Mouse (Mus musculus): Measurements from ENCODE around the gene Hyal2. TPM values are rescaled to one million over a fixed set of nuclear protein-coding genes. Genes with fewer than 3 reads are reported as not detected.
A peak's percentile ranks its signal among the peaks of the same experiment; 100 is the strongest.

The Hyal2 gene
- 4.1 and 5.4 TPM in 2 replicates for polyA plus RNA-seq (2012)

- H3K4me3 ChIP-seq (replicated peaks) = peak within 1 kb of the TSS; percentile 93
- H3K9me3 ChIP-seq (ENCODE audit: control insufficient read depth, low read length) = no peaks in the 10 kb centered on the region
- peaks cover 60% of the 10 kb centered on the region for H3K36me3 ChIP-seq (ENCODE audit: control insufficient read depth)
- peaks cover 95% of the 10 kb centered on the region for H3K4me1 ChIP-seq (ENCODE audit: control insufficient read depth)
- TF ChIP-seq TAL1 (IDR thresholded peaks at IDR 0.05; ENCODE audit: low read length) = no peak
- TF ChIP-seq GATA1 (IDR thresholded peaks at IDR 0.05; ENCODE audit: low read length) = no peak
- no peaks in the 10 kb centered on the region for H3K27me3 ChIP-seq (ENCODE audit: control insufficient read depth)
These were observed at the start of gene Hyal2 for GRCm38 (mm10) chr9:107567702-107568319. Hyal2 (plus strand) TSS chr9:107567945.

DNA sequence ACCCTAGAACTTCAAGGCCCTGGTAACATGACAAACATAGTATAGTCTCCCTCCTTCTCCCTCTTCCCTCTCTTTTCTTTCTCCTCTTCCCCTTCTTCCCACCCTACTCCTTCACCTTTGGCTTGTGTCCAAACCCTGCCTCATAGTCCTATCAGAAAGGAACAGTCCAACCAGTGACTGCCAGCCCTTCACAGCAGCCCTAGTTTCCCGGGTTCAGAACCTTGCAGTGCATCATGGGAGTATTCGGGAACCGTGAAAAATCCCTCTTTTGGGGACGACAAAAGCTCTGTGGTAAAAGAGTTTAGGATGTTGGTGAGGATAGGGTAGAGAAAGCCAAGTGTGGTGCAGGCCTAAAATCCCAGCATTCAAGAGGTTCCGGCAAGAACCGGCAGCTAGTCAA is 47.4 kb upstream of the Hyal2 start:
- no peak overlapping the region for H3K4me3 ChIP-seq (replicated peaks)
- H3K9me3 ChIP-seq (ENCODE audit: control insufficient read depth, low read length) = no peaks in the 10 kb centered on the region
- peaks cover 7% of the 10 kb centered on the region for H3K4me1 ChIP-seq (ENCODE audit: control insufficient read depth)
- H3K27me3 ChIP-seq (ENCODE audit: control insufficient read depth) = peaks cover 31% of the 10 kb centered on the region
- no peaks in the 10 kb centered on the region for H3K36me3 ChIP-seq (ENCODE audit: control insufficient read depth)
- TF ChIP-seq TAL1 (IDR thresholded peaks at IDR 0.05; ENCODE audit: low read length) (no peak), GATA1 (IDR thresholded peaks at IDR 0.05; ENCODE audit: low read length) (no peak)

GRCm38 (mm10) chr9:107521190-107521589 is 46.6 kb upstream of the Hyal2 start:
- H3K36me3 ChIP-seq (ENCODE audit: control insufficient read depth) = no peaks in the 10 kb centered on the region
- H3K4me3 ChIP-seq (replicated peaks) = no peak overlapping the region
- no peaks in the 10 kb centered on the region for H3K9me3 ChIP-seq (ENCODE audit: control insufficient read depth, low read length)
- peaks cover 40% of the 10 kb centered on the region for H3K27me3 ChIP-seq (ENCODE audit: control insufficient read depth)
- H3K4me1 ChIP-seq (ENCODE audit: control insufficient read depth) = peaks cover 7% of the 10 kb centered on the region
- TF ChIP-seq GATA1 (IDR thresholded peaks at IDR 0.05; ENCODE audit: low read length) (no peak), TAL1 (IDR thresholded peaks at IDR 0.05; ENCODE audit: low read length) (no peak)

DNA sequence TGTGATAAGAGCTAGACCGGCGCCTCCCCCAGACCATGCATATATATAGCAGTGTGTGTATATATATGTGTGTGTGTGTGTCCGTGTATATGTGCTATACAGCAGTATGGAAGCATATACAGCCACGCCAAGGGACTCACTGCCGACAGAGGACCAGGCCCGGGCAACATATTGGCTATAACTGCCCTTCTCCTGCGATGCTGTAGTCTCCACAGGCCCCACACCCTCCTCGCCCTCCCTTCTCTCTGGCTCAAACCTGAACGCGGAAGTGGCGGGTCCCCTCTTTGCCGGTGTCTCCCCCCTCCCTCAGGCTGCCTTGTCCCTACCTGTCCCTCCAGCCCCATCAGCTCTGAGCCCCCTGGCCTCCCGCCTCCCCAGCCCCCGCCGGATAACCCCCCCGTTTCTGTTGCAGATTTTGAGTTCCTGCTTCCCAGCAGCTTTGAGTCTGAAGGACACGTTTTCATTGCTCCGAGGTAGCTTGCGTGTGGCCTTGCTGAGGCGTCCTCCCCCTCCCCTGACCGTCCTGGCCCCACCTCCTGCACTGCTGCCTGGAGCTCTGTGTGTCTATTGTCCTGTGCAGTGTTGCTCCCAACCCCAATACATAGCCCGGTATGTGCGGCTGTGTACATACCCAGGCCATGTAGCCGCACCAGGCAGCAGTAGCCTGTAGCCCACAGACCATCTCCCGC is 45.9 kb upstream of the Hyal2 start:
- Histone ChIP-seq H3K4me3 (replicated peaks) (no peak overlapping the region), H3K36me3 (ENCODE audit: control insufficient read depth) (no peaks in the 10 kb centered on the region), H3K4me1 (ENCODE audit: control insufficient read depth) (peaks cover 14% of the 10 kb centered on the region), H3K27me3 (ENCODE audit: control insufficient read depth) (peaks cover 46% of the 10 kb centered on the region), H3K9me3 (ENCODE audit: control insufficient read depth, low read length) (peaks cover 3% of the 10 kb centered on the region; the same call in 1 of the 2 replicates)
- no peak for TF ChIP-seq GATA1 (IDR thresholded peaks at IDR 0.05; ENCODE audit: low read length)
- TF ChIP-seq TAL1 (IDR thresholded peaks at IDR 0.05; ENCODE audit: low read length) = no peak

- no peak overlapping the region for H3K4me3 ChIP-seq (replicated peaks)
- H3K27me3 ChIP-seq (ENCODE audit: control insufficient read depth) = peaks cover 51% of the 10 kb centered on the region
- H3K4me1 ChIP-seq (ENCODE audit: control insufficient read depth) = peaks cover 19% of the 10 kb centered on the region
- peaks cover 3% of the 10 kb centered on the region; the same call in 1 of the 2 replicates for H3K9me3 ChIP-seq (ENCODE audit: control insufficient read depth, low read length)
- H3K36me3 ChIP-seq (ENCODE audit: control insufficient read depth) = no peaks in the 10 kb centered on the region
- TF ChIP-seq TAL1 (IDR thresholded peaks at IDR 0.05; ENCODE audit: low read length) = no peak
- no peak for TF ChIP-seq GATA1 (IDR thresholded peaks at IDR 0.05; ENCODE audit: low read length)
These were observed 45.4 kb upstream of the Hyal2 start for GRCm38 (mm10) chr9:107522400-107522711.

GRCm38 (mm10) chr9:107526198-107527026 is 41.3 kb upstream of the Hyal2 start:
- H3K4me3 ChIP-seq (replicated peaks) = peak overlapping the region; percentile 51
- no peaks in the 10 kb centered on the region for H3K36me3 ChIP-seq (ENCODE audit: control insufficient read depth)
- H3K9me3 ChIP-seq (ENCODE audit: control insufficient read depth, low read length) = peaks cover 3% of the 10 kb centered on the region; the same call in 1 of the 2 replicates
- H3K4me1 ChIP-seq (ENCODE audit: control insufficient read depth) = peaks cover 19% of the 10 kb centered on the region
- H3K27me3 ChIP-seq (ENCODE audit: control insufficient read depth) = peaks cover 53% of the 10 kb centered on the region
- TF ChIP-seq TAL1 (IDR thresholded peaks at IDR 0.05; ENCODE audit: low read length) = no peak
- TF ChIP-seq GATA1 (IDR thresholded peaks at IDR 0.05; ENCODE audit: low read length) = no peak

DNA sequence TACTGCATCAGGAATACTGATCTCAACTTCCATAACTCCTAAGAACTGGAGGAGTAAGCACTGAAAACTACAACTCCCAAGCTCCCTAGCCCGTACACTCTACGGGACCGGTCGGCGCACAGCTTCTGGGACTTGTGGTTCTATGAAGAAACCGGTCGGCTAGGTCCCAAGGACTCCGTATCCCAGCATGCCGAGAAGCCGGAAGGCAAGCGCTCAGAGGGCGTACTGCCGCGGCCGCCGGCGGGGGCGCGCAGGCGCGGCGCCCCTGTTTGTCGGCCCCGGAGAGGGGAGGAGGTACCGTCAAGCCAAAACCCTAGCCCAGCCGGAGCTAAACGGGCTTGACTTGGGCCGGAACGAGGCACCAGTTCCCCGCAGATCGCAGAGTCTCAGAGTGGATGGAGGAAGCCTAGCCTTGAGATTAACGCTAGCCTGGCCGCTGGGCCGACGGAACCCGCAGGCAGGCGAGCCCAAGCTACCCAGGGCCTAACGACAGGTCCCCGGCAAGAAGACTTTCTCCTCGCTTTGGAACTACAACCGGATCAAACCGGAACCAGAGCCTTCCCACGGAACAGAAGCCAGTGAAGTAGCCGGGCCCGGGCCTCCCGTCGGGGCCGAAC is 33.8 kb upstream of the Hyal2 start, which contains the start of gene Tmem115:
Gene Tmem115, plus strand, starts transcription at position 155 of the 617 bp plus-strand sequence.
- H3K27me3 ChIP-seq (ENCODE audit: control insufficient read depth) = peaks cover 3% of the 10 kb centered on the region; the same call in 1 of the 2 replicates
- TF ChIP-seq GATA1 (IDR thresholded peaks at IDR 0.05; ENCODE audit: low read length) = no peak
- no peak for TF ChIP-seq TAL1 (IDR thresholded peaks at IDR 0.05; ENCODE audit: low read length)
- H3K4me3 ChIP-seq (replicated peaks) = peak within 1 kb of the TSS; percentile 70
- peaks cover 32% of the 10 kb centered on the region for H3K36me3 ChIP-seq (ENCODE audit: control insufficient read depth)
- H3K4me1 ChIP-seq (ENCODE audit: control insufficient read depth) = peaks cover 54% of the 10 kb centered on the region
- H3K9me3 ChIP-seq (ENCODE audit: control insufficient read depth, low read length) = no peaks in the 10 kb centered on the region

DNA sequence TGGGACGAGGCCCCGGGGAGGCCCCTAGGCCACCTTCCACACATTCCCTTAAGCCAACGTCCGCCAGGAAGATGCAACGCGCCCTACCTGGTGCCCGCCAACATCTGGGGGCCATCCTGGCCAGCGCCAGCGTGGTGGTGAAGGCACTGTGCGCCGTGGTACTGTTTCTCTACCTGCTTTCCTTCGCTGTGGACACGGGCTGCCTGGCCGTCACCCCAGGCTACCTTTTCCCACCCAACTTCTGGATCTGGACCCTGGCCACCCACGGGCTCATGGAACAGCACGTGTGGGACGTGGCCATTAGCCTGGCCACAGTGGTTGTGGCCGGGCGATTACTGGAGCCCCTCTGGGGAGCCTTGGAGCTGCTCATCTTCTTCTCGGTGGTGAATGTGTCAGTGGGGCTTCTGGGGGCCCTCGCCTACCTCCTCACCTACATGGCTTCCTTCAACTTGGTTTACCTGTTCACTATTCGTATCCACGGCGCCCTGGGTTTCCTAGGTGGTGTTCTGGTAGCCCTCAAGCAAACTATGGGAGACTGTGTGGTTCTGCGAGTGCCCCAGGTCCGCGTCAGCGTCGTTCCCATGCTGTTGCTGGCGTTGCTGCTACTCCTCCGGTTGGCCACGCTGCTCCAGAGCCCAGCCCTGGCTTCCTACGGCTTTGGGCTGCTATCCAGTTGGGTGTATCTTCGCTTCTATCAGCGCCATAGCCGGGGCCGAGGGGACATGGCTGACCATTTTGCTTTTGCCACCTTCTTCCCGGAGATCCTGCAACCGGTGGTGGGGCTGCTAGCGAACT is 33.1 kb upstream of the Hyal2 start:
- Histone ChIP-seq H3K4me1 (ENCODE audit: control insufficient read depth) (peaks cover 55% of the 10 kb centered on the region), H3K4me3 (replicated peaks) (peak overlapping the region; percentile 70), H3K9me3 (ENCODE audit: control insufficient read depth, low read length) (no peaks in the 10 kb centered on the region), H3K27me3 (ENCODE audit: control insufficient read depth) (peaks cover 3% of the 10 kb centered on the region; the same call in 1 of the 2 replicates), H3K36me3 (ENCODE audit: control insufficient read depth) (peaks cover 39% of the 10 kb centered on the region)
- TF ChIP-seq GATA1 (IDR thresholded peaks at IDR 0.05; ENCODE audit: low read length) = no peak
- TF ChIP-seq TAL1 (IDR thresholded peaks at IDR 0.05; ENCODE audit: low read length) = no peak
